Mouse (Mus musculus) liver, embryonic 16.5 days (tissue): ENCODE results near the gene Spg20. TPM values are rescaled to one million over a fixed set of nuclear protein-coding genes. Genes with fewer than 3 reads are reported as not detected.

ENCODE experiments used
- ATAC-seq: fragments of 200-750 bp; cut with Nextera tagmentation; 2 replicates; pipeline ENCODE4 v1.8.0; 2017; ENCODE audit warnings: low read depth, mild to moderate bottlenecking, moderate number of reproducible peaks, moderate library complexity
- H3K27ac ChIP-seq: fragments of 300-500 bp; sonication (generic); 2 replicates; pipeline ENCODE4 v1.5.1; 2014; ENCODE audit warnings: mild to moderate bottlenecking, low read length
- H3K27me3 ChIP-seq: fragments of 300-500 bp; sonication (generic); 2 replicates; pipeline ENCODE4 v1.6.1; 2014; ENCODE audit warnings: low read depth, low read length, mixed read lengths; ENCODE audit not compliant: control insufficient read depth, insufficient read depth
- H3K36me3 ChIP-seq: fragments of 300-500 bp; sonication (generic); 2 replicates; pipeline ENCODE4 v1.6.1; 2014; ENCODE audit warnings: mild to moderate bottlenecking; ENCODE audit not compliant: control insufficient read depth, insufficient read depth
- H3K4me1 ChIP-seq: fragments of 300-500 bp; sonication (generic); 2 replicates; pipeline ENCODE4 v1.6.1; 2014; ENCODE audit warnings: low read depth, low read length, mixed read lengths; ENCODE audit not compliant: control insufficient read depth
- H3K4me2 ChIP-seq: fragments of 300-500 bp; sonication (generic); 2 replicates; pipeline ENCODE4 v1.6.1; 2014; ENCODE audit warnings: low read depth, low read length, mixed read lengths
- H3K4me3 ChIP-seq: fragments of 300-500 bp; sonication (generic); 2 replicates; pipeline ENCODE4 v1.5.1; 2014; ENCODE audit warnings: low read depth, mild to moderate bottlenecking, low read length
- H3K9ac ChIP-seq: fragments of 300-500 bp; sonication (generic); 2 replicates; pipeline ENCODE4 v1.6.1; 2014; ENCODE audit warnings: low read depth, low read length
- H3K9me3 ChIP-seq: fragments of 300-500 bp; sonication (generic); replicated peaks from 2 replicates; pipeline ENCODE4 v1.6.1; 2016; ENCODE audit warnings: low read length; ENCODE audit not compliant: control insufficient read depth
- WGBS: fragments of 180-500 bp; shearing (Covaris S2); extraction: QIAGEN DNeasy Blood & Tissue Kit; methylation state at CpG from one replicate; pipeline ENCODE4 v1.1.7; 2014; ENCODE audit not compliant: insufficient replicate concordance; 5-methylcytosine and 5-hydroxymethylcytosine counted together
- polyA plus RNA-seq: library from polyadenylated mRNA; unstranded; fragments of >200 nt; fragmentation: Nextera tagmentation; extraction: Ambion mirVana; gene quantifications from 2 replicates; pipeline ENCODE4 v1.2.1, GENCODE M21; 2015

Gene Spg20
- polyA plus RNA-seq, 1 experiment from 2014 or later = 7.6 TPM

DNA sequence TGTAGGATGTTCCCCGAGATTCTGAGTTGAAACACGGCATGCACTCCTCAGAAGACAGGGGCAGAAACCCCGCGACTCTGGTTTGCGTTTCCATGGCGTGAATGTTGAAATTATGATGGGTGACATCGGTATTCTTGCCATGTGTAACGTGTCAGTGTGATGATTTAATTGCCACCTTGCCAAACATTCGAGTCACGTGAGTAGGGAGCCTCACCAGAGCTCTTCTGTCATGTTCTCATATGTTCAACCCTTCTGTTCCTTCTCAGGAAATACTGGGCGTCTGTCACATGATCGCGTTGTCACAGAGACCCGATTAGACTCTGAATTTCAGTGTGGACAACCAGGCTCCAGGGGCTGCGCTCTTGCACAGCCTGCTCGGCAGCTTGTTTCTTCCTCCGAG, 5.9 kb upstream of the Spg20 start:
- no peak for ATAC-seq
- H3K4me2 ChIP-seq = no peak overlapping the region
- no peaks in the 10 kb centered on the region for H3K36me3 ChIP-seq
- no peaks in the 10 kb centered on the region for H3K9me3 ChIP-seq
- no peaks in the 10 kb centered on the region for H3K4me1 ChIP-seq
- no peaks in the 10 kb centered on the region for H3K27me3 ChIP-seq
- H3K9ac ChIP-seq = no peak overlapping the region
- no peak overlapping the region for H3K27ac ChIP-seq
- H3K4me3 ChIP-seq = no peak overlapping the region
- 81% methylated on average over 17 of the region's 17 CpGs for WGBS

DNA sequence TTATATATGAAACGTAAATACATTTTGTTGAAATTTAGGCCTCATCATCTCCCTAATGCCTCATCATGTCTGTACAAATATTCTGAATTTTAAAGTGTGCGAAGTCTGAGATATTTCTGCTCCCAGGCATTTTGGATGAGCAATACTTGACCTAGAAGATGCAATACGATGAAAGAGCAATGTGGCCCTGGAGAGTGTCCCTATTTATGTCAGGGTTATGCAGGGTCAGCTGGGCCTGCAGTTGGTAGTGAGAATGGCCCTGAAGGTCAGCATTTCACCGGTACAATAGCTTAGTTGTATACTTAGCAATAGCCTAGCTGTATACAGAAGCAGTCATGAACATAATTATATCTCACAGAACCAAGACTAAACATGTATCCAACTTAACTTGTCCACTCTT, 2.8 kb upstream of the Spg20 start:
- Histone ChIP-seq H3K9ac (no peak overlapping the region), H3K4me3 (no peak overlapping the region), H3K27ac (no peak overlapping the region), H3K4me1 (peaks cover 7% of the 10 kb centered on the region), H3K36me3 (no peaks in the 10 kb centered on the region), H3K27me3 (no peaks in the 10 kb centered on the region), H3K9me3 (no peaks in the 10 kb centered on the region), H3K4me2 (no peak overlapping the region)
- no peak for ATAC-seq
- 66% methylated on average over 4 of the region's 4 CpGs for WGBS

DNA sequence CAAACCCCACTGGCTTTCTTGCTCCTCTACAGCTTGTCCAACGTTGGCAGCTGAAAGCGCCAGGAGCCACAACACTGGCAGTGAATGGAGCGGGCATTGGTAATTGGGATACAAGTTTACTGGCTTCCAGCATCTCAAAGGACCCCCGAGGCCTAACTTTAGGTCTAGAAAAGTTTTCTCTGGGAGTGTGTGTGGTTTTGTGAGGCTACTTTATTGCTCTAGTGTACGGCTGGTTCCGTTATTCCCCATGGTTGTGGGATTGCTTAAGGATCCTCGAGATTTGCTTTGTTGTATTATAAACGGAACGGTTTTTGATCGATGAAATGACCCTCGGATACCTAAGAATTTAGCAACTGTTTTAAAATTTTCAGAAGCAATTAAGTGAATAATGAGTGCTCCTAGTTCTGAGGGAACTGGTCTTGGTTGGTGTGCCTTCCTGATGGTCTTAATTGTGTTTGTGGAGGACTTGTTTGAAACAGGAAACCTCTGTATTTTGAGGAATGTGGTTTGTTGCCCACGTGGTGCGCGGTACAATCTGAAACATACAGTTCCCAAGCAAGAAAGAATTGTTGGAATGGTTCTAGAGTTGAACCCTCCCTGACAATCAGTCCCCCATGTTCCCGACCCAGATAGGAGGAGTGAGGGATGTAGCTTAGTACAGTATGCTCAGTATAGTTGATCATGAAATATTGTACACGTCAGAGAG, 955 bp downstream of the Spg20 start:
- Histone ChIP-seq H3K36me3 (peaks cover 7% of the 10 kb centered on the region; the same call in 1 of the 2 replicates), H3K4me3 (peak overlapping the region; percentile 77), H3K4me2 (peak overlapping the region; percentile 70), H3K27ac (no peak overlapping the region), H3K9ac (peak overlapping the region; percentile 78), H3K9me3 (no peaks in the 10 kb centered on the region), H3K27me3 (no peaks in the 10 kb centered on the region), H3K4me1 (peaks cover 7% of the 10 kb centered on the region)
- 21% methylated on average over 16 of the region's 16 CpGs for WGBS
- ATAC-seq = no peak

GRCm38 (mm10) chr3:55114313-55115065, 2.6 kb downstream of the Spg20 start:
- Histone ChIP-seq H3K9me3 (no peaks in the 10 kb centered on the region), H3K4me1 (peaks cover 10% of the 10 kb centered on the region), H3K4me2 (no peak overlapping the region), H3K27me3 (no peaks in the 10 kb centered on the region), H3K27ac (no peak overlapping the region), H3K9ac (no peak overlapping the region), H3K4me3 (no peak overlapping the region), H3K36me3 (peaks cover 7% of the 10 kb centered on the region)
- no peak for ATAC-seq
- WGBS = 52% methylated on average over 7 of the region's 7 CpGs

GRCm38 (mm10) chr3:55115071-55115470, 3.2 kb downstream of the Spg20 start:
- H3K27me3 ChIP-seq = no peaks in the 10 kb centered on the region
- no peak overlapping the region for H3K9ac ChIP-seq
- peaks cover 7% of the 10 kb centered on the region for H3K36me3 ChIP-seq
- 29% methylated on average over 1 of the region's 1 CpGs for WGBS
- ATAC-seq = no peak
- H3K4me3 ChIP-seq = no peak overlapping the region
- peaks cover 10% of the 10 kb centered on the region for H3K4me1 ChIP-seq
- no peak overlapping the region for H3K27ac ChIP-seq
- H3K9me3 ChIP-seq = no peaks in the 10 kb centered on the region
- H3K4me2 ChIP-seq = no peak overlapping the region

- H3K9me3 ChIP-seq = no peaks in the 10 kb centered on the region
- no peak for ATAC-seq
- 80% methylated on average over 8 of the region's 8 CpGs for WGBS
Measured at GRCm38 (mm10) chr3:55115989-55116388, 4.1 kb downstream of the Spg20 start.

DNA sequence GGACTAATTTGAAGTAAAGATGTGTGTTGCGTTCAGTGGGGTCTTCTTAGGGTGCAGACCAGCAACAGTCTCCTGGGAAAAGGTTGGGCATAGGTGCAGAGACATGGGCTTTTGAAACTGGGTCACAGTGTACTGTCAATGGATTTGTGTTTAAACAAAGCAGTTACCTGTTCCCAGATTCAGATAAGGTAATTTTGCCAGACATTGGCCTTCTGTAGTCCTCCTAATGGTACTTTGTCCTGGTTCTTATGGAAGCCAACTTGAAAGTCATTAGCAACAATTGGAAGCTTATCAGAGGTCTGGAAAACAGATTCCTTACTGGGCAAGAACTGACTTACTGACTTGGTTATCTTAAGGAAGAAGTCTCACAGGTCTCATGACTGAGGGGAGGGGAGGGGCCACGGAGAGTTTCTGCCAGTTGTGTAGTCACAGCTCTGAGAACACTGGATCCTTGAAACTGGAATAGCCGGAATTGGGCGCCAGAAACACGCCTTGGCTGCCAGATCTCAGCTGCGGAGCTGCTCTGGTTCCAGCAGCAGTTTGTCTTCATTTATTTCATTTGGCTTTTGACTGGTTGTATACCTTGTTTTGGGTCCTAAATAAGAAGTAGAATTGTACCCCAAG, 7.5 kb downstream of the Spg20 start:
- no peaks in the 10 kb centered on the region for H3K27me3 ChIP-seq
- peaks cover 3% of the 10 kb centered on the region for H3K4me1 ChIP-seq
- no peaks in the 10 kb centered on the region for H3K9me3 ChIP-seq
- no peak overlapping the region for H3K27ac ChIP-seq
- H3K36me3 ChIP-seq = peaks cover 7% of the 10 kb centered on the region
- H3K9ac ChIP-seq = no peak overlapping the region
- ATAC-seq = no peak
- no peak overlapping the region for H3K4me2 ChIP-seq
- H3K4me3 ChIP-seq = no peak overlapping the region
- WGBS = 73% methylated on average over 6 of the region's 6 CpGs

More at GRCm38 (mm10) chr3:55115989-55116388, 4.1 kb downstream of the Spg20 start:
- no peak overlapping the region for H3K27ac ChIP-seq
- peaks cover 7% of the 10 kb centered on the region for H3K36me3 ChIP-seq
- H3K4me1 ChIP-seq = peaks cover 10% of the 10 kb centered on the region
- H3K4me3 ChIP-seq = no peak overlapping the region
- no peak overlapping the region for H3K9ac ChIP-seq
- H3K4me2 ChIP-seq = no peak overlapping the region
- H3K27me3 ChIP-seq = no peaks in the 10 kb centered on the region

DNA sequence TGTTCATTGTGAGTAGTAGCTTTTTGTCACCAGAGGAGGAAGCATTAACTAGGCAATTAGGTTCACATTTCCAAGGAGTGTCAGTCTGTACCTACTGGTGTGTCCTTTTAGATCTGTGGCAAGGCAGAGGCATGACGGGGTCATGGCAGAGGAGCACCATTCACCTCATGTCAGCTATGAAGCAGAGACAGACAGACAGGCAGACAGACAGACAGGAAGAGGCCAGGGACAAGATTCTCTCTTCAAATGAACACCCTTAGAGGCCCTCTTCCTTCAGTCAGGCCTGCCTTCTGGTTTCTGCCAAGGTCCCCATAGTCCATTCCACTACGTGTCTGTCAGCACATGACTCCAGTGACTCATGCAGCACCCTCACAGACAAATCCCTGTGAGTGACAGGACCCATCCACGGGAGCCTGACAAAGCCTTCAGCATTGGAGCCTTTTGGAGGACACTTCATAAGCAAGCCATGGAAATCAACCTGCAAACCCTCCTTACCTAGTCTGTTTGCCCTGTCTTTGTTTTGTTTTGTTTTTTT, 10.5 kb downstream of the Spg20 start:
- Histone ChIP-seq H3K9ac (no peak overlapping the region), H3K27me3 (no peaks in the 10 kb centered on the region), H3K4me2 (no peak overlapping the region), H3K27ac (no peak overlapping the region), H3K9me3 (no peaks in the 10 kb centered on the region), H3K36me3 (peaks cover 6% of the 10 kb centered on the region), H3K4me3 (no peak overlapping the region), H3K4me1 (peaks cover 3% of the 10 kb centered on the region)
- no peak for ATAC-seq
- 67% methylated on average over 3 of the region's 3 CpGs for WGBS
